Mouse (Mus musculus) cerebellum, adult 2 months (tissue): ENCODE data around the gene Diras2. TPM values are rescaled to one million over a fixed set of nuclear protein-coding genes. Genes with fewer than 3 reads are reported as not detected.

Experiments used
- DNase-seq, 2 experiments: peaks; one replicate each; pipeline ENCODE4 v3.0.0; 2021
- H3K27ac ChIP-seq: fragments of 200-500 bp; 2 replicates; pipeline ENCODE4 v1.5.1; 2012; ENCODE audit warnings: low read length, control low read depth, inconsistent platforms; ENCODE audit not compliant: insufficient read depth
- H3K27me3 ChIP-seq: fragments of 200-500 bp; 2 replicates; pipeline ENCODE4 v1.6.1; 2012; ENCODE audit warnings: inconsistent platforms, mild to moderate bottlenecking, low read length, moderate library complexity; ENCODE audit not compliant: control insufficient read depth, insufficient read depth
- H3K4me1 ChIP-seq: fragments of 200-500 bp; 2 replicates; pipeline ENCODE4 v1.6.1; 2011; ENCODE audit warnings: low read length; ENCODE audit not compliant: control insufficient read depth, insufficient read depth
- H3K4me3 ChIP-seq: fragments of 200-500 bp; replicated peaks from 2 replicates; pipeline ENCODE3; 2011; ENCODE audit warnings: mild to moderate bottlenecking, low read depth, low read length, control low read depth; ENCODE audit not compliant: insufficient read depth
- CTCF ChIP-seq: fragments of 200-500 bp; IDR thresholded peaks from 2 replicates; pipeline ENCODE4 v1.5.1; 2011; ENCODE audit warnings: low read depth, mild to moderate bottlenecking, control low read depth, low read length, moderate library complexity, borderline replicate concordance; ENCODE audit not compliant: insufficient read depth
- POLR2A ChIP-seq: fragments of 200-500 bp; IDR thresholded peaks from 2 replicates; pipeline ENCODE4 v1.6.1; 2011; ENCODE audit warnings: low read length, control low read depth, borderline replicate concordance; ENCODE audit not compliant: insufficient read depth
- whole genome bisulfite sequencing: fragments of 180-500 bp; shearing (Covaris S2); methylation state at CpG from one replicate; pipeline ENCODE4 v1.1.7; 2018; 5-methylcytosine and 5-hydroxymethylcytosine counted together
- polyA plus RNA-seq: library from polyadenylated mRNA; depleted of rRNA; stranded (reverse); fragments of >200 nt; gene quantifications from 2 replicates; pipeline ENCODE4 v1.2.3, GENCODE M21; 2012; rRNA removed

The Diras2 gene
- 241 and 269 TPM in 2 replicates for polyA plus RNA-seq

- DNase-seq, result peak; percentile 53 to 60
- WGBS, result 21% methylated on average over 9 of the region's 9 CpGs
Observed at GRCm38 (mm10) chr13:52531121-52531520, at the start of gene Diras2. Diras2 (minus strand) TSS chr13:52531279.

DNA sequence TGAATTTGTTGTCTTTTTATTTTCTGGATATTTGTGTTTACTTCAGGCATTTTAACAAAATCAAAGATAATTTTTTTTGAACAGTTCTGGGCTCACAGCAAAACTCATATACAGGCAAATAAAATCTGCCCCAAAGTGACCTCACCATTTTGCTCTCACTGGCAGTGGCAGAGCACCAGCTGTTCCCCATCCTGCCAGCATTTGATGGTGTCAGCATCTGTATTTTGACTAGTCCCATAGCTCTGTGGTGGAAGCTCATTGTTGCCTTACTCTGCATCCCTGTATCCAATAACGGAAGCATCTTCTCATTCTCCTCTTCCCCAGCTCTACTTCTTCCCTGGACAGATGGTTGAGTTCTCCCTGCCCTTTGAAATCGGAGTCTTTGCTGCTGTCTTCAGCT, 47.7 kb upstream of the Diras2 start:
- Histone ChIP-seq H3K4me3 (no peak overlapping the region), H3K27me3 (peaks cover 3% of the 10 kb centered on the region; the same call in 1 of the 2 replicates), H3K27ac (no peak overlapping the region), H3K4me1 (no peaks in the 10 kb centered on the region)
- WGBS, result 68% methylated on average over 2 of the region's 2 CpGs
- TF ChIP-seq POLR2A, result no peak
- TF ChIP-seq CTCF, result no peak
- DNase-seq, result no peak

More at GRCm38 (mm10) chr13:52531121-52531520, at the start of gene Diras2:
- TF ChIP-seq POLR2A (no peak), CTCF (no peak)
- H3K4me1 ChIP-seq, result peaks cover 3% of the 10 kb centered on the region; the same call in 1 of the 2 replicates
- H3K27ac ChIP-seq, result peak within 1 kb of the TSS; percentile 95
- peak within 1 kb of the TSS; percentile 78 for H3K4me3 ChIP-seq
- H3K27me3 ChIP-seq, result no peaks in the 10 kb centered on the region

DNA sequence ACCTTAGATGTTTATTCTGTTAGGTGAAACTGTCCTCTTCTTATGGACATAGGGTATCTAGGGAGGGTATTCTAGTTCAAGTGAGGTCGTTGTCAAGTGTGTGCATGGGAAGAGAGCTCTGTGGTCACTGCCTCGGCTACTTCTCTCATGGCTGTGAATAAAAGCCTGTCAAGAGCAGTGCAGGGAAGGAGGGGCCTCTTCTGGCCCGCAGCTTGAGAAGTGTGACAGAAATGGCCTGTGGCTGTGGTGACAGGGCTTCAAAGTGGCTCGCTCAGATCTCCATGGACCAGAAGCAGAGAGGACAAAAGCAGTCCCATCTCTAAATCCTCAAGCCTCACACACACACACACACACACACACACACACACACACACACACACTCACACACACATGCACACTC, 46.9 kb upstream of the Diras2 start:
- peaks cover under 1% of the 10 kb centered on the region; the same call in 1 of the 2 replicates for H3K27me3 ChIP-seq
- no peak overlapping the region for H3K27ac ChIP-seq
- DNase-seq, result no peak
- 47% methylated on average over 4 of the region's 4 CpGs for WGBS
- H3K4me3 ChIP-seq, result no peak overlapping the region
- TF ChIP-seq CTCF (no peak), POLR2A (no peak)
- no peaks in the 10 kb centered on the region for H3K4me1 ChIP-seq

DNA sequence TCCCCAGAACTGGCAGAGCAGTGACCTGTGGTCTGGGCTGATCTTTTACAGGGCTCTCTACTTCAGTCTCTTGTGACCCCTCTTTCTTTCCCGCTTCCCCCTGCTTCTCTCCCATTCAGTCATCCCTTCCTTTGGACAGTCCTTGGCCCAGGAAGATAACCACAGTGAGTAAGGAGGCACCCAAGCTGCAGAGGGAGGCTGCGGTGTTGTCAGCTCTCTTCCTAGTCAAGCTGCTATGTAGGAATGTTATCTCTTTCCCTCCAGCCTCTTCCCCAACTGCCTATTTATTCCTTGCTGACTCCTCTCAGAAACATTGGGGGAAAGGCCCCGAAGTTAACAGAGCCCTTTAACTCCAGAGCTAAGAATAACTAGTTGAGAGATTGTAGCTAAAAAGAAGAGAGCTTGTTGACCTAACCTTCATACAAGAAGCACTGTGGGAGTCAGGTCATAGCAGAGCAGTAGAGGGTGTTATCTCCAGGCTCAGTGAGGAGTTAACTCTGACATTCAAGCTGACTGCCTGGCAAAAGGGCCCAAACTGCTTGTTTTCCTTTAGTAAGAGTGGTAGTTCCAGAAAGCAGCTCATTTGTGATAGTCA, 46.3 kb upstream of the Diras2 start:
- no peaks in the 10 kb centered on the region for H3K27me3 ChIP-seq
- DNase-seq, result no peak
- H3K4me3 ChIP-seq, result no peak overlapping the region
- H3K27ac ChIP-seq, result no peak overlapping the region
- H3K4me1 ChIP-seq, result no peaks in the 10 kb centered on the region
- 66% methylated on average over 3 of the region's 3 CpGs for WGBS
- TF ChIP-seq POLR2A (no peak), CTCF (no peak)

GRCm38 (mm10) chr13:52576841-52577240, 45.8 kb upstream of the Diras2 start:
- H3K27ac ChIP-seq, result no peak overlapping the region
- no peak for TF ChIP-seq POLR2A
- no peak for TF ChIP-seq CTCF
- no peaks in the 10 kb centered on the region for H3K27me3 ChIP-seq
- 19% methylated on average over 10 of the region's 10 CpGs for WGBS
- no peak for DNase-seq
- H3K4me3 ChIP-seq, result no peak overlapping the region
- no peaks in the 10 kb centered on the region for H3K4me1 ChIP-seq

GRCm38 (mm10) chr13:52576021-52576614, 45.0 kb upstream of the Diras2 start:
- TF ChIP-seq CTCF (no peak), POLR2A (no peak)
- no peak for DNase-seq
- 69% methylated on average over 7 of the region's 7 CpGs for WGBS
- no peaks in the 10 kb centered on the region for H3K4me1 ChIP-seq
- no peak overlapping the region for H3K27ac ChIP-seq
- H3K27me3 ChIP-seq, result no peaks in the 10 kb centered on the region
- H3K4me3 ChIP-seq, result no peak overlapping the region

DNA sequence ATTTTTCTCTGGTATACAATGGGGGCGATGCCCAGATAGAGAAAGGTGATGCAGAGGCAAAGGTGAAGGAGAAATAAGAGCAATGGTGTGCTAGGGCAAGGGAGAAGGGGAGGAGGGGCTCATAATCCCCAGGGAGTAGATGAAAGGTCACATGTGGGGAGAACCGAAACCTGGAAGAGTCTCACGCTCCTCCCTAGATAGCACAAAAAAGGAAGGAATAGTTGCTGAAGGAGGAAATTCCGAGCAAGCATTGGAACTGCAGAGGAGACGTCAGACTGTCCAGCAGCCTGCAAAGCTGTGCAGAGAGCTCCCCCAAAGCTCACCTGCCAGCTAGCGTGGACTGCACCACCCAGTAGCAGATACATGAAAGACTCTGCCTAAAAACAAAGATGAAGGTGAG, 44.4 kb upstream of the Diras2 start:
- H3K4me3 ChIP-seq, result no peak overlapping the region
- no peak for TF ChIP-seq POLR2A
- no peak for TF ChIP-seq CTCF
- no peak overlapping the region for H3K27ac ChIP-seq
- no peaks in the 10 kb centered on the region for H3K4me1 ChIP-seq
- 90% methylated on average over 6 of the region's 6 CpGs for WGBS
- no peak for DNase-seq
- no peaks in the 10 kb centered on the region for H3K27me3 ChIP-seq

DNA sequence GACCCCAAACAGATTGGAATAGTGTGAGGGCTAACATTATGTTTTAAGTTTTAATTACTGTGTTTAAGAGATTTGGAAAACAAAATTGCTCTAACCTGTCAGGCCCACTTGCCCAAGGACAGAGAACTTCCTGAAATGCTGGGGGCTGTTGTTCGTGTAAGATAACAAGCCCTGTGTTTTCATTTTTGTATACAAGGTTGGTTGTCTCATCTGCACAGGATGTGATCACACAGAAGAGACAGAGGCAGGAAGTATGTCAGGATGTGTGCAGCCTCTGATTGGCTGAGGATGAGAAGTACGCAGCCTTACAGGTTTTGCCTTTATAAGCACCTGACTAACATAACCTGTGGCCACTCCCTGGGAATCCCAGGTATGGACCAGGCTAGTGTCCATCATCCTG, 43.2 kb upstream of the Diras2 start:
- WGBS, result 89% methylated on average over 2 of the region's 2 CpGs
- no peaks in the 10 kb centered on the region for H3K4me1 ChIP-seq

More for the DNA sequence above, 43.2 kb upstream of the Diras2 start:
- H3K4me3 ChIP-seq, result no peak overlapping the region
- DNase-seq, result no peak
- no peak for TF ChIP-seq CTCF
- TF ChIP-seq POLR2A, result no peak
- no peaks in the 10 kb centered on the region for H3K27me3 ChIP-seq
- no peak overlapping the region for H3K27ac ChIP-seq
